Mouse (Mus musculus) heart, adult 2 months (tissue): ENCODE results near the gene 2410004B18Rik.

Source experiments
- CTCF ChIP-seq: fragments of 200-600 bp; IDR thresholded peaks from 2 replicates; pipeline ENCODE4 v1.8.1; 2022; ENCODE audit warnings: antibody characterized with exemption, mild to moderate bottlenecking, moderate library complexity
- EP300 ChIP-seq: fragments of 200-500 bp; IDR thresholded peaks from 2 replicates; pipeline ENCODE4 v1.6.1; 2011; ENCODE audit warnings: low read depth, low read length, control low read depth; ENCODE audit not compliant: insufficient read depth
- POLR2A ChIP-seq: fragments of 200-500 bp; IDR thresholded peaks from 2 replicates; pipeline ENCODE4 v1.6.1; 2011; ENCODE audit warnings: mild to moderate bottlenecking, low read depth, low read length, control low read depth; ENCODE audit not compliant: insufficient read depth

GRCm38 (mm10) chr3:145947539-145948204 lies 9.9 kb downstream of the 2410004B18Rik start:
- TF ChIP-seq POLR2A: no peak
- TF ChIP-seq CTCF: no peak
- no peak for TF ChIP-seq EP300
